Mouse (Mus musculus): ENCODE data around the gene Kcnk16. TPM values are rescaled to one million over a fixed set of nuclear protein-coding genes. Genes with fewer than 3 reads are reported as not detected.

Kcnk16 gene
- polyA plus RNA-seq, 1 experiment from 2014 or later, result 5.5 TPM

DNA sequence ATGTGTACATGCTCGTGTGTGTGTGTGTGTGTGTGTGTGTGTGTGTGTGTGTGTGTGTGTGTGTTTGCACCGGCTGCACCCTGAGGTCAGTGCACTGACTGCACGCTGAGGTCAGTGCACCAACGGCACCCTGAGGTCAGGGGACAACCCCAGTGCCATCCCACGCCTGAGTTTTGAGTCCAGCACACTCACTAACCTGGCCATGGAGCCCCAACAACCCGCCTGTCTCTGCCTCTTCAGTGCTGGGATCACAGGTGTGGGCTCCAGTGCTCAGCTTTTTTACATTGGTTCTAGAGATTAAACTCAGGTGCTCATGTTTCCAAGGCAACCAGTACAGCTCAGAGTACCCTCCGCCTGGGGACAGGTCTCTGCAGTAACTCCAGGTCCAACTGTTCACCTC is 42.5 kb downstream of the Kcnk16 start:
- DNase-seq (ENCODE audit: low spot score) (no peak), ATAC-seq (replicated peaks; ENCODE audit: low FRiP score, low TSS enrichment, low read depth) (no peak)
- Histone ChIP-seq H3K9ac (ENCODE audit: low read length) (no peak overlapping the region), H3K4me3 (ENCODE audit: low read depth, low read length) (no peak overlapping the region), H3K4me1 (replicated peaks; ENCODE audit: control insufficient read depth, insufficient read depth, low read length) (no peaks in the 10 kb centered on the region), H3K36me3 (ENCODE audit: control insufficient read depth, insufficient read depth, low read length) (no peaks in the 10 kb centered on the region), H3K4me2 (ENCODE audit: low read length) (no peak overlapping the region), H3K9me3 (ENCODE audit: control insufficient read depth, low read length) (no peaks in the 10 kb centered on the region), H3K27me3 (replicated peaks; ENCODE audit: control insufficient read depth, insufficient read depth, low read length) (no peaks in the 10 kb centered on the region), H3K27ac (ENCODE audit: low read depth) (no peak overlapping the region)
- WGBS, result 48% methylated on average over 7 of the region's 7 CpGs

DNA sequence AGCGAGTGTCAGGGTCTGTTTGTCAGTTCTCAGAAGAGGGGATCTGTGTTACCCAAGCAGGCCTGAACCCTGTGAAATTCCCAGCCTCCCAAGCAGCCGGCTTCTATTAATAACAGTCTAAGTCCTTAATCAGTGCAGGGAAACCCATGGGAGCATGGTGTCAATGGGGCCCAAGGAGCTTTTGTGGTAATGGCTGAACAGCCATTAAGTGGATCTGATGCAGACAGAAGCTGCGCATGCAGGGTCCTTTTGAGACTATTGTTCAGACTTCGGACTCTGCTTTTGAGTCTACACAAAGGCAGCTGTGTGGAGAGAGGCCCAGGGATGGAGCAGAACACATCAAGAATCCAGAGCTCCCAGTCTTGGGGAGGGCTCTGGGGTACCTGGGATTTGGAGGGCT is 43.5 kb downstream of the Kcnk16 start:
- Histone ChIP-seq H3K9ac (ENCODE audit: low read length) (no peak overlapping the region), H3K36me3 (ENCODE audit: control insufficient read depth, insufficient read depth, low read length) (no peaks in the 10 kb centered on the region), H3K27me3 (replicated peaks; ENCODE audit: control insufficient read depth, insufficient read depth, low read length) (no peaks in the 10 kb centered on the region), H3K4me1 (replicated peaks; ENCODE audit: control insufficient read depth, insufficient read depth, low read length) (no peaks in the 10 kb centered on the region), H3K27ac (ENCODE audit: low read depth) (no peak overlapping the region), H3K9me3 (ENCODE audit: control insufficient read depth, low read length) (no peaks in the 10 kb centered on the region), H3K4me2 (ENCODE audit: low read length) (no peak overlapping the region), H3K4me3 (ENCODE audit: low read depth, low read length) (no peak overlapping the region)
- ATAC-seq (replicated peaks; ENCODE audit: low FRiP score, low TSS enrichment, low read depth), result no peak
- no peak for DNase-seq (ENCODE audit: low spot score)
- WGBS, result 65% methylated on average over 4 of the region's 4 CpGs

DNA sequence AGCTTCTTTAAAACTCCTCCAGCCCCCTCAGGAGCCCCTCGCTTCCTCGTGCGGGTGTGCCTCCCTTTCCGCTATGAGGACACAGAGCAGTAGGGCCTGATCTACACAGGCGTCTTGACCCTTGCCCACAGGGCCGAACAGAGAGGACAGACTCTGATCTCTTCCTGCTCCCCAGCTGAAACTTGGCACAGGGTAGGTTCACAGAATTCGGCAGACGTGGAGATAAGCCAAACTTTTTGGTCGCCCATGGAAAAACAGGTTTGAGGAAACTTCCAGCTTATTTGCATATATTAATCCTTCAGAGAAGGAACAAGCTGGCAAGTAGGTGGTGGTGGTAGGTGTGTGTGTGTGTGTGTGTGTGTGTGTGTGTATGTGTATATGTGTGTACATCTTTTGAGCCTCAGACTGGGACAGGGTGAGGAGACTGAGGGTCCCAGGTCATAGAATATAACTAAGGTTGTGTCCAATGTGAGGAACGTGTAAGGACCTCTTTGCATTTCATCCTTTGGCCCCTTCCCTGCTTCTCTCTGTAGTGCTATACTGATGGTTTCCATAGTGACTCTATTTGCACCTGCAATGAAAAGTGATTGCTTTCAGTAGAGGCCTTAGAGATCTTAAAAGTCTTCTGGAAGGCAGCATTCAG is 44.3 kb downstream of the Kcnk16 start:
- Histone ChIP-seq H3K27ac (ENCODE audit: low read depth) (no peak overlapping the region), H3K9me3 (ENCODE audit: control insufficient read depth, low read length) (no peaks in the 10 kb centered on the region), H3K4me3 (ENCODE audit: low read depth, low read length) (no peak overlapping the region), H3K4me1 (replicated peaks; ENCODE audit: control insufficient read depth, insufficient read depth, low read length) (no peaks in the 10 kb centered on the region), H3K27me3 (replicated peaks; ENCODE audit: control insufficient read depth, insufficient read depth, low read length) (no peaks in the 10 kb centered on the region), H3K4me2 (ENCODE audit: low read length) (no peak overlapping the region), H3K9ac (ENCODE audit: low read length) (no peak overlapping the region), H3K36me3 (ENCODE audit: control insufficient read depth, insufficient read depth, low read length) (no peaks in the 10 kb centered on the region)
- ATAC-seq (replicated peaks; ENCODE audit: low FRiP score, low TSS enrichment, low read depth) (no peak), DNase-seq (ENCODE audit: low spot score) (no peak)
- WGBS, result 64% methylated on average over 10 of the region's 10 CpGs

DNA sequence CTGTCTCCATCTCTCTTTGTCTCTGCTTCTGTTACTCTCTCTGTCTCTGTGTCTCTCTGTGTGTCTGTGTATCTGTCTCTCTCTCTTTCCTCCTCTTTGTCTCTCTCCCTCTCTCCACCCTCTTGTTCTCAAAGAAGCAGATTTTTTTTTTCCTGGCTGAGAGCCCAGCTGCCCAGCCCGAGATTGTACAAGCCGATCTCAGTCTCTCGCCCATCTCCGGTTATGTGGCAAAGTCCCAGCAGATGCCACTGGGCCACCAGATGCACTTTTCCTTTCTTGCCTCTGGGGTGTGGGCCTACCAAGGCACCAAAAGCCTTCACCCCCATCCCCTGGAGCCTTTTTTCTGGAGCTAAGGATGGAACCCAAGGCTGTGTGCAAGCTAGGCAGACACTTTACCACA is 44.8 kb downstream of the Kcnk16 start:
- WGBS, result 44% methylated on average over 4 of the region's 4 CpGs

DNA sequence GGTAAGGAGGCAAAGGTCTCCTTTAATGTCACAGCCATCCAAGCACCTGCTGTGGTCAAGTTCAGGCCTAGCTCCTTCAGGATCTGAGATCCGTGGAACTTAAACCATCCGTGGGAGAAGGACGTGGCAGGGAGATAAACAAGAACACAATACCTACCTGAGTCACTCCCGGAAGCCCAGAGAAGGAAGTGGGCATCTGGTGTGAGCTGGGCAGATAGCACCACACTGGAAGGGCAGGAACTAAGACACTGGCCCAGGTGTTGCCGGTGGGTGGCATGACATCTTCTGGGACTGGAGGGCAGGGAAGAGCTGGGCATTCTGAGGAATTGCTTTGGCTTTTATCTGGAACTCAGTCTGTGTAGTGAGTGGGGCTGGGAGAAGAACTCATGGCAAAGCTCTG is 45.7 kb downstream of the Kcnk16 start:
- WGBS, result 78% methylated on average over 5 of the region's 5 CpGs
- ATAC-seq (replicated peaks; ENCODE audit: low FRiP score, low TSS enrichment, low read depth), result no peak
- Histone ChIP-seq H3K4me2 (ENCODE audit: low read length) (no peak overlapping the region), H3K27me3 (replicated peaks; ENCODE audit: control insufficient read depth, insufficient read depth, low read length) (no peaks in the 10 kb centered on the region), H3K4me3 (ENCODE audit: low read depth, low read length) (no peak overlapping the region), H3K9ac (ENCODE audit: low read length) (no peak overlapping the region), H3K36me3 (ENCODE audit: control insufficient read depth, insufficient read depth, low read length) (no peaks in the 10 kb centered on the region), H3K9me3 (ENCODE audit: control insufficient read depth, low read length) (no peaks in the 10 kb centered on the region), H3K4me1 (replicated peaks; ENCODE audit: control insufficient read depth, insufficient read depth, low read length) (no peaks in the 10 kb centered on the region), H3K27ac (ENCODE audit: low read depth) (no peak overlapping the region)
- no peak for DNase-seq (ENCODE audit: low spot score)

More for the DNA sequence above, 44.8 kb downstream of the Kcnk16 start:
- Histone ChIP-seq H3K27me3 (replicated peaks; ENCODE audit: control insufficient read depth, insufficient read depth, low read length) (no peaks in the 10 kb centered on the region), H3K9ac (ENCODE audit: low read length) (no peak overlapping the region), H3K9me3 (ENCODE audit: control insufficient read depth, low read length) (no peaks in the 10 kb centered on the region), H3K36me3 (ENCODE audit: control insufficient read depth, insufficient read depth, low read length) (no peaks in the 10 kb centered on the region), H3K4me2 (ENCODE audit: low read length) (no peak overlapping the region), H3K4me3 (ENCODE audit: low read depth, low read length) (no peak overlapping the region), H3K27ac (ENCODE audit: low read depth) (no peak overlapping the region), H3K4me1 (replicated peaks; ENCODE audit: control insufficient read depth, insufficient read depth, low read length) (no peaks in the 10 kb centered on the region)
- DNase-seq (ENCODE audit: low spot score) (no peak), ATAC-seq (replicated peaks; ENCODE audit: low FRiP score, low TSS enrichment, low read depth) (no peak)

DNA sequence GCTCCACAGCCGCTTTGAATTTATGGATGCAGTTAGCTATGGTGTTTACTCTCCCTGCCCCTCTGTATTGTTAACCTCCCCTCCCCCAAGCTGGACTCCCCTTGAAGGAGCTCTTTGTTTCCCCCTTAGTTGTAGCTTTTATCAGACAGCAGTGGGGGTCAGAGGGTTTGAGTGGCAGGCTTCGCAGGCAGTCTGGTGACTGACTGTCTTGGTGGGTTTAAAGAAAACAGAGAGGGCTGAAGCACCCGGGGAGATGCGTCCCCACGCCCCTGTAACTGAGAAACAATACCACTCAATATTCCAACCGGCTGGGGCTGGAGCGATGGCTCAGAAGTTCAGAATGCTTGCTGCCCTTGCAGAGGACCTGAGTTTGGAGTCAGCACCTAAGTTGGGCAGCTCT is 47.9 kb downstream of the Kcnk16 start:
- H3K27me3 ChIP-seq (replicated peaks; ENCODE audit: control insufficient read depth, insufficient read depth, low read length), result no peaks in the 10 kb centered on the region
- 60% methylated on average over 7 of the region's 7 CpGs for WGBS
- no peak overlapping the region for H3K27ac ChIP-seq (ENCODE audit: low read depth)
- H3K4me1 ChIP-seq (replicated peaks; ENCODE audit: control insufficient read depth, insufficient read depth, low read length), result no peaks in the 10 kb centered on the region
- H3K9ac ChIP-seq (ENCODE audit: low read length), result no peak overlapping the region
- H3K4me2 ChIP-seq (ENCODE audit: low read length), result no peak overlapping the region
- no peaks in the 10 kb centered on the region for H3K36me3 ChIP-seq (ENCODE audit: control insufficient read depth, insufficient read depth, low read length)
- H3K4me3 ChIP-seq (ENCODE audit: low read depth, low read length), result no peak overlapping the region
- ATAC-seq (replicated peaks; ENCODE audit: low FRiP score, low TSS enrichment, low read depth), result peak; percentile 66; the same call in 1 of the 2 replicates
- DNase-seq (ENCODE audit: low spot score), result no peak
- no peaks in the 10 kb centered on the region for H3K9me3 ChIP-seq (ENCODE audit: control insufficient read depth, low read length)

- 56% methylated on average over 1 of the region's 1 CpGs for WGBS
- H3K36me3 ChIP-seq (ENCODE audit: control insufficient read depth, insufficient read depth, low read length), result no peaks in the 10 kb centered on the region
- no peaks in the 10 kb centered on the region for H3K27me3 ChIP-seq (replicated peaks; ENCODE audit: control insufficient read depth, insufficient read depth, low read length)
- H3K9me3 ChIP-seq (ENCODE audit: control insufficient read depth, low read length), result no peaks in the 10 kb centered on the region
- H3K9ac ChIP-seq (ENCODE audit: low read length), result no peak overlapping the region
- no peaks in the 10 kb centered on the region for H3K4me1 ChIP-seq (replicated peaks; ENCODE audit: control insufficient read depth, insufficient read depth, low read length)
- DNase-seq (ENCODE audit: low spot score) (no peak), ATAC-seq (replicated peaks; ENCODE audit: low FRiP score, low TSS enrichment, low read depth) (no peak)
- H3K4me3 ChIP-seq (ENCODE audit: low read depth, low read length), result no peak overlapping the region
- H3K4me2 ChIP-seq (ENCODE audit: low read length), result no peak overlapping the region
- H3K27ac ChIP-seq (ENCODE audit: low read depth), result no peak overlapping the region
Observed at GRCm38 (mm10) chr14:20219849-20220248, 49.1 kb downstream of the Kcnk16 start.

DNA sequence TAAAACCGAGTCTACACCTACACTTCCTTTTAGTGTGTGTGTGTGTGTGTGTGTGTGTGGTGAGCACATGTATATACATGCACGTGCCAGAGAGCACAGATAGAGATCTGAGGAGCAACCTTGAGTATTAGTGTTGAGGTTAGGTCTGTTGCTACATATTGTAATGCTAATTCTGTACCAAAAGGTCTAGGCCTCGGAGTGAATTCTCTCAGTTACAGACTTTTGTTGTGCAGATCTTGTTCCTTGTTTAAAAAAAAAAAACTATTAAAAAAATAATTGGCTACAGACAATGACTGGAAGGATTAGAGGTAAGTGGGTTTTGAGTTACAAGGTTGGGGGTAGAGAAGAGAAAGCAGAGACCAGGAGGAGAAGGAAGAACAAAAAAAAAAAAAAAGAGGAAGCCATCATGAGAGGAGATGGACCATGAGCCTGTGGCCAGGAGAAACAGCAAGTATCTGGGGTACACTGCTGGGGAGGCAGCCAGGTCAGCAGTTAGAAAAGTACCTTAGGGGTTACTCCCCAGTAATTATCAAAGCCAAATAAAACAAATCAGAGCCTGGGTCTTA is 51.6 kb downstream of the Kcnk16 start:
- DNase-seq (ENCODE audit: low spot score) (no peak), ATAC-seq (replicated peaks; ENCODE audit: low FRiP score, low TSS enrichment, low read depth) (no peak; the same call in 1 of the 2 replicates)
- no peak overlapping the region for H3K9ac ChIP-seq (ENCODE audit: low read length)
- H3K36me3 ChIP-seq (ENCODE audit: control insufficient read depth, insufficient read depth, low read length), result no peaks in the 10 kb centered on the region
- H3K27me3 ChIP-seq (replicated peaks; ENCODE audit: control insufficient read depth, insufficient read depth, low read length), result no peaks in the 10 kb centered on the region
- H3K4me1 ChIP-seq (replicated peaks; ENCODE audit: control insufficient read depth, insufficient read depth, low read length), result no peaks in the 10 kb centered on the region
- no peak overlapping the region for H3K4me2 ChIP-seq (ENCODE audit: low read length)
- 58% methylated on average over 3 of the region's 3 CpGs for WGBS
- H3K4me3 ChIP-seq (ENCODE audit: low read depth, low read length), result no peak overlapping the region
- no peak overlapping the region for H3K27ac ChIP-seq (ENCODE audit: low read depth)
- no peaks in the 10 kb centered on the region for H3K9me3 ChIP-seq (ENCODE audit: control insufficient read depth, low read length)
